Mouse (Mus musculus) heart, postnatal 36 days (tissue): ENCODE measurements around the gene Vmn2r31. TPM values are rescaled to one million over a fixed set of nuclear protein-coding genes. Genes with fewer than 3 reads are reported as not detected.
A peak's percentile ranks its signal among the peaks of the same experiment; 100 is the strongest.
"Not testable (repeated sequence)": the region's sequence is repeated elsewhere in the genome, so short reads cannot be mapped to it uniquely, and the experiment has no call there.

Experiments used
- DNase-seq, 2 experiments: peaks; one replicate each; pipeline ENCODE4 v3.0.0; 2021 to 2022
- intact Hi-C: fragments of 180-260 bp; cut with DNase I; formaldehyde crosslinking; loops from one replicate; pipeline ENCODE4 v1.15.1; 2025
- total RNA-seq, 2 experiments: library from RNA; stranded (reverse); gene quantifications; 2 replicates each; pipeline ENCODE4 v1.2.3; 2021

Vmn2r31 gene
- total RNA-seq = not detected

GRCm38 (mm10) chr7:7399603-7400002 lies at the start of gene Vmn2r31:
Gene Vmn2r31, minus strand, starts transcription at chr7:7399703.
- intact Hi-C loops, DNase-seq: not testable (repeated sequence)

GRCm38 (mm10) chr7:7374431-7374830 lies 25.1 kb downstream of the Vmn2r31 start, which contains the start of gene Gm45783:
Gene Gm45783, minus strand, starts transcription at chr7:7374573.
- DNase-seq = peak in 1 of 2 experiments; percentile 2
- intact Hi-C loops = not testable (repeated sequence)

- DNase-seq, intact Hi-C loops: not testable (repeated sequence)
Observed at GRCm38 (mm10) chr7:7337509-7337908, 62.0 kb downstream of the Vmn2r31 start, which contains the start of gene Vmn2r30. Gene Vmn2r30, minus strand, starts transcription at chr7:7337609.

Other genes starting within 250 kb of the Vmn2r31 start
- 1 to 10 TPM; 2.0 TPM for gene Zfp418, start 228.4 kb downstream of the Vmn2r31 start, total RNA-seq
- 1 to 10 TPM; 1.0 to 1.7 TPM for gene Zfp772, start 189.7 kb downstream of the Vmn2r31 start, total RNA-seq
- under 1 TPM; 0.11 to 0.17 TPM for gene Vmn2r29, start 152.4 kb downstream of the Vmn2r31 start, total RNA-seq
- under 1 TPM; 0.51 to 0.78 TPM for gene Gm45844, start 121.4 kb downstream of the Vmn2r31 start, total RNA-seq
- 10 to 100 TPM; 50.2 to 53.1 TPM for gene Clcn4, start 98.9 kb downstream of the Vmn2r31 start, total RNA-seq
- gene Vmn2r30, start 62.1 kb downstream of the Vmn2r31 start, total RNA-seq = not detected
- gene Gm45783, start 25.1 kb downstream of the Vmn2r31 start, total RNA-seq = not detected
- gene Vmn2r32, start 80.3 kb upstream of the Vmn2r31 start, total RNA-seq = not detected
- gene Vmn2r33, start 167.1 kb upstream of the Vmn2r31 start, total RNA-seq = not detected